Mouse (Mus musculus) spleen, adult 2 months (tissue): ENCODE measurements around the gene Ankfn1.

ENCODE experiments used
- CTCF ChIP-seq: fragments of 200-500 bp; IDR thresholded peaks from 2 replicates; pipeline ENCODE4 v1.5.1; 2011; ENCODE audit warnings: mild to moderate bottlenecking, inconsistent platforms; ENCODE audit not compliant: insufficient read depth, insufficient read length, insufficient replicate concordance; ENCODE audit errors: extremely low read depth
- POLR2A ChIP-seq: fragments of 200-500 bp; IDR thresholded peaks from 2 replicates; pipeline ENCODE4 v1.6.1; 2011; ENCODE audit warnings: low read depth, low read length, inconsistent platforms

DNA sequence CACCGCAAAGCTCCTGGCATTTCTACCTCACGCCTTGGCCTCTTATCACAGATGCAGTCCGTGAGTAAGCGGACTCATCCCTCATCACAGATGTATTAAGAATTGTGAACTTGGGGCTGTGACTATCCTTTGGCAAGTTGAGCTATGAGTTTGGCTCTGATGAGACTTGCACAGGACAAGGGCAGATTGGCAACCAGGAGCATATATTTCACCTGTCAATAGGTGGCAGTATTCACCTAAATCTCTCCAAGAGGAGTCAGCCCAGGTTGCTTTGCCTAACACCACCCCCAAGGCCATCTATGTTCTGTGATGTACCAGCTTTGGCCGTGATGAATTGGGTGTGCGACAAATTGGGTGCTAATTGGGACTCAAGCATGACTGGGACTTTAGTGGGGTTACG is 231.3 kb downstream of the Ankfn1 start:
- TF ChIP-seq POLR2A (no peak), CTCF (no peak)
